Mouse (Mus musculus): ENCODE data around the gene Tmem8. TPM values are rescaled to one million over a fixed set of nuclear protein-coding genes. Genes with fewer than 3 reads are reported as not detected.

Tmem8 gene
- polyA plus RNA-seq, 1 experiment: 0.31 TPM

DNA sequence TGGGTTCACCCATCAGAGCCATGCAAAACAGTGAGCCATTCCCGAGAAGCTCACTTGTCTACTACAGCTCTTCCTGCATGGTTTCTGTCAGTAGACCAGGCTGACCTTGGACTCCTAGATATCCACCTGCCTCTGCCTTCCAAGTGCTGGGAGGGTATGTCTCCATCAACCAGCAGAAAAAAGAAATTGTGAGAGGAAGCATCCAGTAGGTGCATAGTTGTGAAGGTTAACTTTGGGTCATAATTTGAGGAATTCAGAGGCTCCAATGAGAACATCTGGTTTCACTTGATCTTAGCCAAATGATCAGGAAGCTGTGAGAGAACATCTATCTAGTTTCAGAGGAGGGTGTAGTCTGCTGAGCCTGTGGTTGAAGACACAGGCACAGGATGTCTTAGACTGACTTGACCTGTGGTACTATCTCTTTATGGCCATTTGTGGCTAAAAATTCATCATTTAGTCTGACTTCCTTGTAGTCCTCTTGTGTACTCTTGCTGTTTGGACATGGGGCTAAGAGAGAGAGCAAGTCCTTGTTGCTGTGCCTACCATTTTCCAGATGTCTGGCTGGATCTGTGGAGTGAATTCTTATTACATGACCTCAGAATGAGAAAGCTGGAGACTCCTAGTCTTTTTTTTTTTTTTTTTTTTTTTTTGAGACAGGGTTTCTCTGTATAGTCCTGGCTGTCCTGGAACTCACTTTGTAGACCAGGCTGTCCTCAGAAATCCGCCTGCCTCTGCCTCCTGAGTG, 39.0 kb downstream of the Tmem8 start:
- H3K4me3 ChIP-seq (replicated peaks): no peak overlapping the region
- H3K36me3 ChIP-seq (ENCODE audit: control insufficient read depth): peaks cover 69% of the 10 kb centered on the region
- no peaks in the 10 kb centered on the region for H3K9me3 ChIP-seq (ENCODE audit: control insufficient read depth, low read length)
- TF ChIP-seq TAL1 (IDR thresholded peaks at IDR 0.05; ENCODE audit: low read length) (no peak), GATA1 (IDR thresholded peaks at IDR 0.05; ENCODE audit: low read length) (no peak)
- H3K4me1 ChIP-seq (ENCODE audit: control insufficient read depth): no peaks in the 10 kb centered on the region
- H3K27me3 ChIP-seq (ENCODE audit: control insufficient read depth): no peaks in the 10 kb centered on the region

DNA sequence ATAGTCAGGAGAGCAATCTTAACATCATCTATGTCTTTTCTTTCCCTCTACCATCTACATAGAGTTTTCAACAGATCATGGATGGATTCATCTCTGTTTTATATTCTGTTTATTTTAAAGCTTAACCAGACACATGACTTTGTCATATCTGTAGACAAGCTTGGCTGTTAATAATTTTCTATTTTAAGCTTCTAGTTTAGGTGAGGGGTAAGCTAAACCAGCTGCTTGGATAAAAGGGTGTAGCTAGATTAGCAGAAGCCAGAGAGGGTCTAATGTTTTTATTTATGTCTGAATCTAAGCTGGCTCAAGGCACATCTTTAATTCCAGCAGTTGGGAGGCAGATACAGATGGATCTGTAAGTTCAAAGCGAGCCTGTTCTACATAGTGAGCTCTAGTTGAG, 49.6 kb downstream of the Tmem8 start:
- Histone ChIP-seq H3K4me3 (replicated peaks) (no peak overlapping the region), H3K9me3 (ENCODE audit: control insufficient read depth, low read length) (no peaks in the 10 kb centered on the region), H3K27me3 (ENCODE audit: control insufficient read depth) (no peaks in the 10 kb centered on the region), H3K36me3 (ENCODE audit: control insufficient read depth) (peaks cover 15% of the 10 kb centered on the region), H3K4me1 (ENCODE audit: control insufficient read depth) (no peaks in the 10 kb centered on the region)
- TF ChIP-seq GATA1 (IDR thresholded peaks at IDR 0.05; ENCODE audit: low read length) (no peak), TAL1 (IDR thresholded peaks at IDR 0.05; ENCODE audit: low read length) (no peak)

DNA sequence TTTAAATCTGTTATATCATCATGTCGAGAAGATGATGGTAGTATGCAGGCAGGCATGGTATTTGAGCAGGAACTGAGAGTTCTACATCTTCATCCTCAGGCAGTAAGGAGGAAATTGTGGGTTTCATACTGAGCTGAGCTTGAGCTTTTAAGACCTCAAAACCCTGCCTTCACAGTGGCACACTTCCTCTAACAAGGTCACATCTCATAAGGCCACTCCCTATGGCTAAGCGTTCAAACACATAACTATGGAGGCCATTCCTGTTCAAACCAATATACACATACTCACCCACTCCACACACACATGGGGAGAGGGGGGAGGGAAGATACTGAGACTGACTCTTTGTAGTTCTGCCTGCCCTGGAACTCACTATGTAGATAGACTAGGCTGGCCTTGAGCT, 54.9 kb downstream of the Tmem8 start:
- TF ChIP-seq TAL1 (IDR thresholded peaks at IDR 0.05; ENCODE audit: low read length) (no peak), GATA1 (IDR thresholded peaks at IDR 0.05; ENCODE audit: low read length) (no peak)
- Histone ChIP-seq H3K4me1 (ENCODE audit: control insufficient read depth) (peaks cover 5% of the 10 kb centered on the region; the same call in 1 of the 2 replicates), H3K36me3 (ENCODE audit: control insufficient read depth) (peaks cover 23% of the 10 kb centered on the region), H3K27me3 (ENCODE audit: control insufficient read depth) (no peaks in the 10 kb centered on the region), H3K4me3 (replicated peaks) (no peak overlapping the region), H3K9me3 (ENCODE audit: control insufficient read depth, low read length) (no peaks in the 10 kb centered on the region)

Other genes with a start within 250 kb of the Tmem8 start
- 3.7 and 4.0 TPM in 2 replicates for gene Mcrip2, start 244.5 kb upstream of the Tmem8 start, polyA plus RNA-seq (2012)
- gene Mettl26, start 238.2 kb upstream of the Tmem8 start, polyA plus RNA-seq (2012): 6.4 and 8.3 TPM in 2 replicates
- gene Wfikkn1, start 232.4 kb upstream of the Tmem8 start, polyA plus RNA-seq (2012): 0.17 and 0.18 TPM in 2 replicates
- 0.68 and 1.0 TPM in 2 replicates for gene Rab40c, start 193.6 kb upstream of the Tmem8 start, polyA plus RNA-seq (2012)
- gene Pigq, start 168.4 kb upstream of the Tmem8 start, polyA plus RNA-seq (2012): 164 and 218 TPM in 2 replicates
- gene Nhlrc4, start 168.3 kb upstream of the Tmem8 start, polyA plus RNA-seq (2012): 2.9 and 3.4 TPM in 2 replicates
- 0.25 TPM in 2 replicates for gene A930017K11Rik, start 160.7 kb upstream of the Tmem8 start, polyA plus RNA-seq (2012)
- gene Capn15, start 127.5 kb upstream of the Tmem8 start, polyA plus RNA-seq (2012): 6.2 and 6.3 TPM in 2 replicates
- 0.23 and 0.36 TPM in 2 replicates for gene Rab11fip3, start 43.7 kb upstream of the Tmem8 start, polyA plus RNA-seq (2012)
- 0.02 TPM in 1 of 2 replicates, not detected in the other for gene Decr2, start 23.0 kb upstream of the Tmem8 start, polyA plus RNA-seq (2012)
- 5.5 and 9.0 TPM in 2 replicates for gene Nme4, start 17.7 kb upstream of the Tmem8 start, polyA plus RNA-seq (2012)
- 28.4 and 31.6 TPM in 2 replicates for gene Mrpl28, start 10.2 kb downstream of the Tmem8 start, polyA plus RNA-seq (2012)
- 3.2 and 3.3 TPM in 2 replicates for gene Axin1, start 25.4 kb downstream of the Tmem8 start, polyA plus RNA-seq (2012)
- 25.5 and 26.9 TPM in 2 replicates for gene Pdia2, start 85.8 kb downstream of the Tmem8 start, polyA plus RNA-seq (2012)
- gene Rgs11, start 89.7 kb downstream of the Tmem8 start, polyA plus RNA-seq (2012): 0.03 and 0.06 TPM in 2 replicates
- 4.3 and 5.1 TPM in 2 replicates for gene Arhgdig, start 94.5 kb downstream of the Tmem8 start, polyA plus RNA-seq (2012)
- 0.09 and 0.15 TPM in 2 replicates for gene Fam234a, start 130.9 kb downstream of the Tmem8 start, polyA plus RNA-seq (2012)
- gene Luc7l, start 139.6 kb downstream of the Tmem8 start, polyA plus RNA-seq (2012): 2.9 and 3.2 TPM in 2 replicates